Mouse (Mus musculus) T-cell, adult 2 months (primary cell): ENCODE results near the gene Ap4s1.

Experiments
- DNase-seq: peaks from one replicate; pipeline ENCODE4 v3.0.0; 2022; ENCODE audit warnings: low spot score

Gene Ap4s1

GRCm38 (mm10) chr12:51784842-51785241, 94.0 kb downstream of the Ap4s1 start:
- DNase-seq = peak; percentile 22
